Mouse (Mus musculus) heart, embryonic 12.5 days (tissue): Measurements from ENCODE around the gene Bsn. TPM values are rescaled to one million over a fixed set of nuclear protein-coding genes. Genes with fewer than 3 reads are reported as not detected.

Experiments used
- ATAC-seq: fragments of 200-750 bp; cut with Nextera tagmentation; 2 replicates; pipeline ENCODE4 v1.8.0; 2017; ENCODE audit warnings: moderate TSS enrichment, moderate library complexity; ENCODE audit not compliant: insufficient number of reproducible peaks, low FRiP score
- H3K27ac ChIP-seq: fragments of 300-500 bp; sonication (generic); 2 replicates; pipeline ENCODE4 v1.5.1; 2016; ENCODE audit warnings: mild to moderate bottlenecking, moderate library complexity; ENCODE audit not compliant: poor library complexity, severe bottlenecking
- H3K27me3 ChIP-seq: fragments of 300-500 bp; sonication (generic); replicated peaks from 2 replicates; pipeline ENCODE4 v1.6.1; 2016; ENCODE audit warnings: mild to moderate bottlenecking, moderate library complexity
- H3K36me3 ChIP-seq: fragments of 300-500 bp; sonication (generic); 2 replicates; pipeline ENCODE4 v1.6.1; 2016; ENCODE audit warnings: mild to moderate bottlenecking, moderate library complexity
- H3K4me1 ChIP-seq: fragments of 300-500 bp; sonication (generic); replicated peaks from 2 replicates; pipeline ENCODE4 v1.6.1; 2016; ENCODE audit warnings: mild to moderate bottlenecking
- H3K4me2 ChIP-seq: fragments of 300-500 bp; sonication (generic); 2 replicates; pipeline ENCODE4 v1.6.1; 2016; ENCODE audit warnings: mild to moderate bottlenecking, moderate library complexity
- H3K4me3 ChIP-seq: fragments of 300-500 bp; sonication (generic); 2 replicates; pipeline ENCODE4 v1.5.1; 2016; ENCODE audit warnings: mild to moderate bottlenecking
- H3K9ac ChIP-seq: fragments of 300-500 bp; sonication (generic); 2 replicates; pipeline ENCODE4 v1.6.1; 2016; ENCODE audit warnings: mild to moderate bottlenecking, moderate library complexity
- H3K9me3 ChIP-seq: fragments of 300-500 bp; sonication (generic); replicated peaks from 2 replicates; pipeline ENCODE4 v1.6.1; 2016; ENCODE audit warnings: mild to moderate bottlenecking, moderate library complexity
- WGBS: fragments of 180-500 bp; shearing (Covaris S2); methylation state at CpG from one replicate; pipeline ENCODE4 v1.1.7; 2016; 5-methylcytosine and 5-hydroxymethylcytosine counted together
- polyA plus RNA-seq: library from polyadenylated mRNA; unstranded; fragments of >200 nt; fragmentation: Nextera tagmentation; extraction: Ambion mirVana; gene quantifications from 2 replicates; pipeline ENCODE4 v1.2.1, GENCODE M21; 2016

The Bsn gene
- polyA plus RNA-seq, 1 experiment from 2014 or later, result 0.50 TPM

DNA sequence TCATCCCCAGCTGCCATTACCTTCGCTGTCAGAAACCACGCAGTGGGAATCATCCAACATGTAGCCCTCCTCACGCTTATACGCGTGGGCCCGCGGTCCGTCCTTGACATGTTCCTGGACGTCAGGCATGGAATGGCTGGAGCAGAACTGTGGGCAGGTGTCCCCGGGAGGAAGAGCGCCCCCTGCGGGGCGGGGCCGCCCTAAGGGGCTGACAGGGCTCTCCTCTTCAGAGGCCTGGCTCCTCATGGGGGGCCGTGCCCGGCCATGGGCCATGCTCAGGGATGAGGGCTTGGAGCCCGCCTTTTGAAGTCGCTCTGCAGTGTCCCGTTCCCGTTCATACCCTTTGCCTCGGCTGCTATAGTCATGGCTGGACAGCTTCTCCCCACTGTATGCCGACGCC lies 84.1 kb downstream of the Bsn start:
- H3K36me3 ChIP-seq, result no peaks in the 10 kb centered on the region
- no peak overlapping the region for H3K27ac ChIP-seq
- no peaks in the 10 kb centered on the region for H3K9me3 ChIP-seq
- peaks cover 4% of the 10 kb centered on the region; the same call in 1 of the 2 replicates for H3K27me3 ChIP-seq
- H3K4me2 ChIP-seq, result no peak overlapping the region
- ATAC-seq, result no peak
- no peak overlapping the region for H3K9ac ChIP-seq
- WGBS, result 86% methylated on average over 23 of the region's 23 CpGs
- H3K4me3 ChIP-seq, result no peak overlapping the region
- peaks cover 50% of the 10 kb centered on the region for H3K4me1 ChIP-seq

GRCm38 (mm10) chr9:108105549-108105863 lies 84.7 kb downstream of the Bsn start:
- no peak overlapping the region for H3K4me3 ChIP-seq
- H3K9me3 ChIP-seq, result no peaks in the 10 kb centered on the region
- no peak; the same call in 1 of the 2 replicates for ATAC-seq
- H3K27me3 ChIP-seq, result peaks cover 4% of the 10 kb centered on the region; the same call in 1 of the 2 replicates
- H3K36me3 ChIP-seq, result no peaks in the 10 kb centered on the region
- WGBS, result 84% methylated on average over 12 of the region's 12 CpGs
- peaks cover 47% of the 10 kb centered on the region for H3K4me1 ChIP-seq
- no peak overlapping the region for H3K9ac ChIP-seq
- H3K27ac ChIP-seq, result no peak overlapping the region
- H3K4me2 ChIP-seq, result peak overlapping the region; percentile 42; the same call in 1 of the 2 replicates

- H3K4me1 ChIP-seq, result peaks cover 41% of the 10 kb centered on the region
- no peaks in the 10 kb centered on the region for H3K9me3 ChIP-seq
- no peak for ATAC-seq
- peaks cover 4% of the 10 kb centered on the region; the same call in 1 of the 2 replicates for H3K27me3 ChIP-seq
- no peak overlapping the region; the same call in 1 of the 2 replicates for H3K4me3 ChIP-seq
- H3K36me3 ChIP-seq, result no peaks in the 10 kb centered on the region
- 37% methylated on average over 31 of the region's 31 CpGs for WGBS
- H3K4me2 ChIP-seq, result peak overlapping the region; percentile 42
- peak overlapping the region; percentile 33 for H3K9ac ChIP-seq
- no peak overlapping the region for H3K27ac ChIP-seq
Measured at GRCm38 (mm10) chr9:108104766-108105548, 85.2 kb downstream of the Bsn start.

DNA sequence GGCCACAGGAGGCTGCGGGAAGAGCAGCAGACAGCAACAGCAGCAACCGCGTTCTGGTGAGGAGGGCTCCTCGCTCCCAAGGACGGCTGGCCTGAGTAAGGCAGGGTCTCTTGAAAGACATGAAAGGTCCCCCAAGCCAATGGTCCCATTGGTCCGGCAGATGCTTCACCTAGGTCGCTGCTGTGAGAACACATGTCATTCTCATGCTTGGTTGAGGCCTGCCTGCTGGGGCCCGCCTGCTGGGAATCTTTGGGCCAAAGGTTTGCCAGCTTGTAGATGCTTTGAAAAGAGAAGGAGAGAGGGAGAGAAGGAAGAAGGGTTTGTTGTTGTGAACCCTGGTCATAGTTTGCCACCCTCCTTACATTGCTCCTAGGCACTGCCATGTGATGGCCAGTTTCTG lies 90.6 kb downstream of the Bsn start:
- H3K27me3 ChIP-seq, result no peaks in the 10 kb centered on the region
- H3K4me2 ChIP-seq, result no peak overlapping the region
- H3K27ac ChIP-seq, result no peak overlapping the region
- no peaks in the 10 kb centered on the region for H3K36me3 ChIP-seq
- 81% methylated on average over 8 of the region's 8 CpGs for WGBS
- peaks cover 34% of the 10 kb centered on the region for H3K4me1 ChIP-seq
- ATAC-seq, result no peak
- no peak overlapping the region for H3K4me3 ChIP-seq
- H3K9ac ChIP-seq, result no peak overlapping the region
- H3K9me3 ChIP-seq, result no peaks in the 10 kb centered on the region

- no peaks in the 10 kb centered on the region for H3K27me3 ChIP-seq
- 0 out of 2 replicates have a peak overlapping the region, but pooled peaks have one; percentile 4 for H3K4me3 ChIP-seq
- ATAC-seq, result no peak
- peak overlapping the region; percentile 46; the same call in 1 of the 2 replicates for H3K9ac ChIP-seq
- peaks cover 15% of the 10 kb centered on the region for H3K36me3 ChIP-seq
- H3K4me2 ChIP-seq, result peak overlapping the region; percentile 93
- no peaks in the 10 kb centered on the region for H3K9me3 ChIP-seq
- peaks cover 39% of the 10 kb centered on the region for H3K4me1 ChIP-seq
- WGBS, result 66% methylated on average over 10 of the region's 10 CpGs
- H3K27ac ChIP-seq, result peak overlapping the region; percentile 26
Measured at GRCm38 (mm10) chr9:108095949-108096712, 94.1 kb downstream of the Bsn start.

DNA sequence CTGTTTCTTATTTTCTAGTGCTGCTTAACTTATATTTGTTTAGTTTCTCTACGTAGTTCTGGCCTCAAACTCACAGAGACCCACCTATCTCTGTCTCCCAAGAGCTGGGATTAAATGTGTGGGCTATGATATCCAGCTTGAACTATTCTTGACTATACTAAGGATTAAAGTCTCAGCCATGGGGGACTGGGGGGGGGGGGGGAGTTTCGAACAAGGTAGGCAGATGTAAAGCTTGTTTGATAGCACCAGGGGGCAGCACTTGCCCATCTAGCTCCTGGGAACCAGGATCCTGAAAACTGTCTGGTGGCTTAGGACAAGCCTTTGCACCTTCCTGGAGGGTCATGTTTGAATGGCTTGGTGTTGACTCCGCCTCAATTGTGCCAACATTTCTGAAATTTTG lies 94.7 kb downstream of the Bsn start:
- H3K27me3 ChIP-seq, result no peaks in the 10 kb centered on the region
- H3K4me2 ChIP-seq, result peak overlapping the region; percentile 93
- H3K4me1 ChIP-seq, result peaks cover 37% of the 10 kb centered on the region
- H3K27ac ChIP-seq, result peak overlapping the region; percentile 78; the same call in 1 of the 2 replicates
- WGBS, result 9% methylated on average over 3 of the region's 3 CpGs
- H3K4me3 ChIP-seq, result peak overlapping the region; percentile 71
- peaks cover 21% of the 10 kb centered on the region for H3K36me3 ChIP-seq
- H3K9ac ChIP-seq, result peak overlapping the region; percentile 70
- no peak for ATAC-seq
- no peaks in the 10 kb centered on the region for H3K9me3 ChIP-seq

DNA sequence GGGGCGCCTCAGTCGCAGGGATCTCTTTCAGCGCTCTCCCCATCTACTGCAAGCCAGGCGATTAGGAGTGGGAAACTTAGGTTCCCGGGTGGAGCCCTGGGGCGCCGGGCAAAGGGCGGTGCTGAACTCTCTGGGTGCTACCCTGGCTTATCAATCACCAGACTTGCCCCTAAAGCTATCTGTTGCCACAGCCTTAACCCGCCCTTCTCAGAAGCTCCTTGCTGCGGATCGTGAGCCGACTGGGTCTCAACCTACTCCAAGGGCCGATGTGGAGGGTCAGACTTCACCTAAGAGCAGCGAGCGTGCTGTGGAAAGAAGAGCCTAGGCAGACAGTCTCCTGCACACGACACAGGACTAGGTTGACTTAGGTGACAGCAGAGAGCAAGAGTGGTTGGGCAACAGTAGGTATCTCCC lies 95.2 kb downstream of the Bsn start:
- 0% methylated on average over 16 of the region's 16 CpGs for WGBS

DNA sequence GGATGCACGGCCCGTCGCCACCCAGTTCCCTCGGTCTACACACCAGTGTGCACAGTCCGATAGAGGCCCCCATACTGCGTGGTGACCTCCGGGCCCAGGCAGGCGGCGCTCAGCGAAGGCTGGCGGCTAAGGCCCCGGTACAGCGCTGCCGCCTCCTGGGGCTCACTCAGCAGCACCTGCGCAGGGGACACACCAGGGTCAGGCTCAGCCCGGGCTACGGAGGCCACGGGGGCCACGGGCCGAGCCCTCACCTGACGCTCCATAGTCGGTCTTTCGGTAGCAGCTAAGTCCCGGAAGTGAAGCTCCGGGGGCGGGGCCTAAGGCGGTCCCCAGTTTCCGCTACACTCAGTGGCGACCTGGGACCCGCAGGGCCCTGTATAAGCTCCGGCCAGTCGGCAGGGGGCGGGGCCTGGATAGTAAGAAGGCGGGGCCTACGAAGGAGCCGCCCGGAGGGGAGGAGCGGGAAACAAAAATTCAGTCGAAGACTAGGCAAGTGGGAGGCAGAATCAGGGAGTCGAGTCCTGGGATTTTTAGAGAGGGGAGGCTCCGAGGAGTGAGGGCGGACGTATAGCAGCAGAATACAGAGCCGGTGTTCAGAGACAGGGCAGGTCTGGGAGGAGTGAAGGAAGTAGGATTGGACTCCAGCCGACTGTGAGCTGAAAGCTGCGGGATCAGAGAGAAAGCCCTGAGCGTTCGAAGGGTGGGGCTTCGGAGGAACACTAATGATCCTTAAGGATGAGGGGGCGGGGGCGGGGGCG lies 95.8 kb downstream of the Bsn start, which contains the start of gene Apeh:
Apeh (minus strand) TSS at position 423 of the 758 bp plus-strand sequence.
- under 1% methylated on average over 52 of the region's 52 CpGs for WGBS
- ATAC-seq, result peak; percentile 95
- Histone ChIP-seq H3K27ac (peak within 1 kb of the TSS; percentile 78), H3K4me3 (peak within 1 kb of the TSS; percentile 71), H3K36me3 (peaks cover 33% of the 10 kb centered on the region), H3K4me2 (peak within 1 kb of the TSS; percentile 93), H3K9me3 (no peaks in the 10 kb centered on the region), H3K27me3 (no peaks in the 10 kb centered on the region), H3K9ac (peak within 1 kb of the TSS; percentile 83), H3K4me1 (peaks cover 37% of the 10 kb centered on the region)

More for the DNA sequence above, 95.2 kb downstream of the Bsn start:
- H3K27me3 ChIP-seq, result no peaks in the 10 kb centered on the region
- H3K4me2 ChIP-seq, result peak overlapping the region; percentile 93
- H3K4me3 ChIP-seq, result peak overlapping the region; percentile 71
- peak overlapping the region; percentile 70 for H3K9ac ChIP-seq
- no peaks in the 10 kb centered on the region for H3K9me3 ChIP-seq
- H3K27ac ChIP-seq, result peak overlapping the region; percentile 78
- peaks cover 26% of the 10 kb centered on the region for H3K36me3 ChIP-seq
- peaks cover 37% of the 10 kb centered on the region for H3K4me1 ChIP-seq
- peak; percentile 81 for ATAC-seq

DNA sequence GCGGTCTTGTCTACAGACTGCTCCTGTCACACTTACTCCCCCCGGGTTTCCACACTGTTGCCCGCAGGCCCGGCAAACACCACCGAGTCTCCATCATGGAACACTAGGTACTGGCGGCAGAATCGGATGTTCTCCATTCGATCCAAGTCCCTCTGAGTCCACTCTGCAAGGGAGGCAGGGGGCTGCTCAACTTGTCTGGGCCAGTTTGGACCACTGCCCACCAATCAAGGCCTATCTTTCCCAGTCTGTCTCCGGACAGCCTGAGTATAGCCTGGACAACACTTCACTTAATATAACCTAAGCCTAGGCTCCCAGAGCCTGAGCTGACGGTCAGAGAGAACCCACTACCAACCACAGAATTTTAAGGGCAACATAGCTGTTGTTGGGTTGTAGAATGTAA lies 96.6 kb downstream of the Bsn start:
- peaks cover 37% of the 10 kb centered on the region for H3K4me1 ChIP-seq
- ATAC-seq, result no peak
- H3K27me3 ChIP-seq, result no peaks in the 10 kb centered on the region
- 67% methylated on average over 10 of the region's 10 CpGs for WGBS
- H3K9me3 ChIP-seq, result no peaks in the 10 kb centered on the region
- H3K27ac ChIP-seq, result no peak overlapping the region
- peaks cover 40% of the 10 kb centered on the region for H3K36me3 ChIP-seq
- H3K4me3 ChIP-seq, result peak overlapping the region; percentile 71
- peak overlapping the region; percentile 83 for H3K9ac ChIP-seq
- peak overlapping the region; percentile 93 for H3K4me2 ChIP-seq

DNA sequence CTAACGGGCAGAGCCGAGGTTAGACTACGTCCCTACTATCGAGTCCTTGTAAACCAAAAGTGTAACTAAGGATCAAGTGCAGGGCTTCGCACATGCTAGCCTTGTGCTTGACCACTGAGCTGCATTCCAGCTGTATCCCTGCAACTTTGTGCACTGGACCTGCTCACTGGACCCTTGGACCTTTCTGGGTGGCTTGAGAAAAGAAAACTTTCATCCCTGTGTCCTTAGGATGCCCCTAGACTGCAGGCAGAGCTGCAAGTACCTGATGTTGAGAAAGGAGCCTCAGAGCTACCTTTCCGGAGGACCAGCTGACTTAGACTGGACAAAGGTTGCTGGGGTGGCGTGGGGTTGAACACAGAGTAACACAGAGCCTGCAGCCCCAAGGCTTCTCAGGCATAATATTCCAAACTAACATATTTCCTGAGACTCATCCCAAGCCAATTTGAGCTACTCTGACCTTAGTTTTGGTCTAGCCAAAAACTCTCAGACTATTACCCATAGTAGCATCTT lies 99.5 kb downstream of the Bsn start:
- H3K36me3 ChIP-seq, result peaks cover 70% of the 10 kb centered on the region
- WGBS, result 94% methylated on average over 7 of the region's 7 CpGs

More for the DNA sequence above, 99.5 kb downstream of the Bsn start:
- H3K27me3 ChIP-seq, result no peaks in the 10 kb centered on the region
- no peak overlapping the region for H3K4me3 ChIP-seq
- H3K4me1 ChIP-seq, result peaks cover 16% of the 10 kb centered on the region
- ATAC-seq, result no peak
- H3K27ac ChIP-seq, result no peak overlapping the region
- H3K9me3 ChIP-seq, result no peaks in the 10 kb centered on the region
- H3K9ac ChIP-seq, result no peak overlapping the region
- no peak overlapping the region for H3K4me2 ChIP-seq
